ENCODE assay signal across 8 mouse cellular contexts in genomic region chr16:20621991-20622685, GRCm38 (mm10). TPM values are rescaled to one million over a fixed set of nuclear protein-coding genes. Genes with fewer than 3 reads are reported as not detected.
A peak's percentile ranks its signal among the peaks of the same experiment; 100 is the strongest.
DNase-seq lines count a peak whose midpoint lies in the region; ATAC-seq and TF ChIP-seq lines count a peak whose summit lies in the region.

No protein-coding gene starts in this region.

- peak overlapping the region; percentile 90 for H3K27ac ChIP-seq in forebrain, postnatal 0 days (ENCODE audit: low read depth, low read length)
- H3K27ac ChIP-seq in hindbrain, embryonic 13.5 days, result peak overlapping the region; percentile 97

- H3K9ac ChIP-seq in forebrain, postnatal 0 days, result peak overlapping the region; percentile 87
- H3K9ac ChIP-seq in hindbrain, embryonic 13.5 days, result peak overlapping the region; percentile 95

- peak overlapping the region; percentile 76 for H3K4me3 ChIP-seq in forebrain, postnatal 0 days (ENCODE audit: low read depth, low read length)
- H3K4me3 ChIP-seq in hindbrain, embryonic 13.5 days, result peak overlapping the region; percentile 89
- H3K4me3 ChIP-seq in megakaryocyte, embryonic 14.5 days (replicated peaks), result peak overlapping the region; percentile 92

- H3K36me3 ChIP-seq in forebrain, postnatal 0 days (ENCODE audit: insufficient read depth), result peaks cover 5% of the 10 kb centered on the region; the same call in 1 of the 2 replicates
- peaks cover 9% of the 10 kb centered on the region for H3K36me3 ChIP-seq in hindbrain, embryonic 13.5 days
- peaks cover 15% of the 10 kb centered on the region for H3K36me3 ChIP-seq in megakaryocyte, embryonic 14.5 days (replicated peaks; ENCODE audit: low read length)

- WGBS in forebrain, postnatal 0 days, result 5% methylated on average over 37 of the region's 37 CpGs
- under 1% methylated on average over 31 of the region's 37 CpGs for WGBS in hindbrain, embryonic 13.5 days

- no peaks in the 10 kb centered on the region for H3K27me3 ChIP-seq in forebrain, postnatal 0 days (ENCODE audit: insufficient read depth, low read length)
- no peaks in the 10 kb centered on the region for H3K27me3 ChIP-seq in hindbrain, embryonic 13.5 days
- H3K27me3 ChIP-seq in megakaryocyte, embryonic 14.5 days (replicated peaks), result peaks cover 61% of the 10 kb centered on the region

- H3K4me2 ChIP-seq in forebrain, postnatal 0 days (ENCODE audit: low read depth), result peak overlapping the region; percentile 90
- H3K4me2 ChIP-seq in hindbrain, embryonic 13.5 days, result peak overlapping the region; percentile 90

- intact Hi-C loops in left cerebral cortex, postnatal 14 days (cut with DNase I), result no loop called here

- DNase-seq in left cerebral cortex, adult 18-20 months (ENCODE audit: low spot score in 2 of 2), result peak; percentile 53 to 70
- no peak for DNase-seq in left cerebral cortex, adult 8-10 months (ENCODE audit: low spot score in 2 of 2)
- DNase-seq in cerebellum, adult 18-20 months, result peak; percentile 79 to 87
- DNase-seq in forebrain, postnatal 0 days, result peak; percentile 80
- peak; percentile 74 to 75 for DNase-seq in left cerebral cortex, postnatal 14 days (ENCODE audit: low spot score in 2 of 2)
- DNase-seq in right cerebral cortex, postnatal 25 days, result peak; percentile 71

- H3K9me3 ChIP-seq in forebrain, postnatal 0 days (ENCODE audit: low read length), result no peaks in the 10 kb centered on the region
- no peaks in the 10 kb centered on the region for H3K9me3 ChIP-seq in hindbrain, embryonic 13.5 days
- 0 out of 2 replicates have a peak, but pooled peaks cover 2% of the 10 kb centered on the region for H3K9me3 ChIP-seq in megakaryocyte, embryonic 14.5 days

- TF ChIP-seq CTCF in forebrain, postnatal 0 days (IDR thresholded peaks at IDR 0.05; ENCODE audit: low read depth), result no peak

- peak; percentile 73 for ATAC-seq in forebrain, postnatal 0 days
- peak; percentile 60 for ATAC-seq in hindbrain, embryonic 13.5 days (ENCODE audit: low FRiP score)

- H3K4me1 ChIP-seq in forebrain, postnatal 0 days (ENCODE audit: insufficient read depth), result peaks cover 5% of the 10 kb centered on the region; the same call in 1 of the 2 replicates
- H3K4me1 ChIP-seq in hindbrain, embryonic 13.5 days (replicated peaks), result peaks cover 34% of the 10 kb centered on the region
- H3K4me1 ChIP-seq in megakaryocyte, embryonic 14.5 days, result peaks cover 43% of the 10 kb centered on the region

RNA-seq across cellular contexts. Expression of gene Camk2n2, which starts 1.1 kb away (rescaled TPM):
- 100 to 1,000 TPM; 189 to 201 TPM for total RNA-seq in left cerebral cortex, adult 18-20 months (2021)
- total RNA-seq in left cerebral cortex, adult 8-10 months (2022), result 100 to 1,000 TPM; 145 to 169 (median 150) TPM
- total RNA-seq in forebrain, postnatal 0 days (2014; rRNA removed), result 44.1 and 51.0 TPM in 2 replicates
- 45.3 and 57.0 TPM in 2 replicates for polyA plus RNA-seq in forebrain, postnatal 0 days (2015; fragmentation: Nextera tagmentation; extraction: Ambion mirVana)
- 23.1 and 24.9 TPM in 2 replicates for polyA plus RNA-seq in hindbrain, embryonic 13.5 days (2015; fragmentation: Nextera tagmentation; extraction: Ambion mirVana)
- 100 to 1,000 TPM; 176 to 177 TPM for total RNA-seq in left cerebral cortex, postnatal 14 days (2021)
- 2.3 and 5.9 TPM in 2 replicates for polyA plus RNA-seq in megakaryocyte, embryonic 14.5 days (2012; ENCODE audit: insufficient read depth, low replicate concordance)

RNA-seq across cellular contexts. Expression of gene Ece2, which starts 7.5 kb away (rescaled TPM):
- 10 to 100 TPM; 23.7 to 27.6 TPM for total RNA-seq in left cerebral cortex, adult 18-20 months (2021)
- total RNA-seq in left cerebral cortex, adult 8-10 months (2022), result 10 to 100 TPM; 28.2 to 33.5 (median 30.5) TPM
- 17.8 and 22.4 TPM in 2 replicates for total RNA-seq in forebrain, postnatal 0 days (2014; rRNA removed)
- 6.1 and 8.7 TPM in 2 replicates for polyA plus RNA-seq in forebrain, postnatal 0 days (2015; fragmentation: Nextera tagmentation; extraction: Ambion mirVana)
- polyA plus RNA-seq in hindbrain, embryonic 13.5 days (2015; fragmentation: Nextera tagmentation; extraction: Ambion mirVana), result 11.2 and 11.7 TPM in 2 replicates
- total RNA-seq in left cerebral cortex, postnatal 14 days (2021), result 10 to 100 TPM; 22.3 to 26.2 TPM
- 0.48 TPM in 1 of 2 replicates, not detected in the other for polyA plus RNA-seq in megakaryocyte, embryonic 14.5 days (2012; ENCODE audit: insufficient read depth, low replicate concordance)

RNA-seq across cellular contexts. Expression of gene Alg3, which starts 10.6 kb away (rescaled TPM):
- 10 to 100 TPM; 11.7 to 13.4 TPM for total RNA-seq in left cerebral cortex, adult 18-20 months (2021)
- 10 to 100 TPM in 3 of 4 experiments, 1 to 10 TPM in 1; 8.1 to 15.5 (median 12.3) TPM for total RNA-seq in left cerebral cortex, adult 8-10 months (2022)
- total RNA-seq in forebrain, postnatal 0 days (2014; rRNA removed), result 11.1 and 19.0 TPM in 2 replicates
- polyA plus RNA-seq in forebrain, postnatal 0 days (2015; fragmentation: Nextera tagmentation; extraction: Ambion mirVana), result 29.2 and 30.3 TPM in 2 replicates
- polyA plus RNA-seq in hindbrain, embryonic 13.5 days (2015; fragmentation: Nextera tagmentation; extraction: Ambion mirVana), result 41.3 and 43.3 TPM in 2 replicates
- 10 to 100 TPM; 13.0 to 14.3 TPM for total RNA-seq in left cerebral cortex, postnatal 14 days (2021)
- polyA plus RNA-seq in megakaryocyte, embryonic 14.5 days (2012; ENCODE audit: insufficient read depth, low replicate concordance), result 15.2 and 24.9 TPM in 2 replicates

RNA-seq across cellular contexts. Expression of gene Gm49333, which starts 10.7 kb away (rescaled TPM):
- total RNA-seq in left cerebral cortex, adult 18-20 months (2021), result not detected
- under 1 TPM in 2 of 4 experiments, not detected in 2; 0.42 to 0.73 TPM for total RNA-seq in left cerebral cortex, adult 8-10 months (2022)
- not detected in 2 replicates for total RNA-seq in forebrain, postnatal 0 days (2014; rRNA removed)
- not detected in 2 replicates for polyA plus RNA-seq in forebrain, postnatal 0 days (2015; fragmentation: Nextera tagmentation; extraction: Ambion mirVana)
- polyA plus RNA-seq in hindbrain, embryonic 13.5 days (2015; fragmentation: Nextera tagmentation; extraction: Ambion mirVana), result not detected in 2 replicates
- under 1 TPM in 1 of 2 experiments, not detected in 1; 0.34 TPM for total RNA-seq in left cerebral cortex, postnatal 14 days (2021)
- polyA plus RNA-seq in megakaryocyte, embryonic 14.5 days (2012; ENCODE audit: insufficient read depth, low replicate concordance), result not detected in 2 replicates

RNA-seq across cellular contexts. Expression of gene Eef1akmt4, which starts 10.7 kb away (rescaled TPM):
- 1 to 10 TPM; 1.9 to 2.9 TPM for total RNA-seq in left cerebral cortex, adult 18-20 months (2021)
- 1 to 10 TPM; 1.1 to 2.3 (median 1.7) TPM for total RNA-seq in left cerebral cortex, adult 8-10 months (2022)
- total RNA-seq in forebrain, postnatal 0 days (2014; rRNA removed), result 3.7 and 6.5 TPM in 2 replicates
- 6.0 and 6.2 TPM in 2 replicates for polyA plus RNA-seq in forebrain, postnatal 0 days (2015; fragmentation: Nextera tagmentation; extraction: Ambion mirVana)
- 13.4 and 15.1 TPM in 2 replicates for polyA plus RNA-seq in hindbrain, embryonic 13.5 days (2015; fragmentation: Nextera tagmentation; extraction: Ambion mirVana)
- total RNA-seq in left cerebral cortex, postnatal 14 days (2021), result 1 to 10 TPM; 1.6 to 2.6 TPM
- polyA plus RNA-seq in megakaryocyte, embryonic 14.5 days (2012; ENCODE audit: insufficient read depth, low replicate concordance), result 5.4 and 20.7 TPM in 2 replicates

Comparison
In these comparisons a context has a peak if more than half of its experiments do, and no peak if none do; other contexts are left out.
1. DNase-seq: peak in left cerebral cortex, adult 18-20 months (2 of 2), cerebellum, adult 18-20 months (2 of 2), forebrain, postnatal 0 days (single experiment), left cerebral cortex, postnatal 14 days (2 of 2) and right cerebral cortex, postnatal 25 days (single experiment); none in left cerebral cortex, adult 8-10 months (0 of 2).
2. Peak in every context shown above with its lines, with median percentiles within 50 percentile points of each other: H3K4me3 ChIP-seq.